Mouse (Mus musculus) gastrocnemius, adult 2 months (tissue): ENCODE data around the gene Zbtb22. TPM values are rescaled to one million over a fixed set of nuclear protein-coding genes. Genes with fewer than 3 reads are reported as not detected.
"Not testable (repeated sequence)": the region's sequence is repeated elsewhere in the genome, so short reads cannot be mapped to it uniquely, and the experiment has no call there.

Experiments
- DNase-seq: peaks from one replicate; pipeline ENCODE4 v3.0.0; 2022
- H3K27ac ChIP-seq: fragments of 200-600 bp; 2 replicates; pipeline ENCODE4 v1.8.1; 2022; ENCODE audit warnings: mild to moderate bottlenecking
- H3K4me3 ChIP-seq: fragments of 200-600 bp; 2 replicates; pipeline ENCODE4 v1.8.1; 2022; ENCODE audit warnings: mild to moderate bottlenecking, moderate library complexity
- CTCF ChIP-seq: fragments of 200-600 bp; IDR thresholded peaks from 2 replicates; pipeline ENCODE4 v1.8.1; 2022; ENCODE audit warnings: antibody characterized with exemption, mild to moderate bottlenecking, moderate library complexity
- intact Hi-C: fragments of 180-260 bp; cut with DNase I; formaldehyde crosslinking; loops from one replicate; pipeline ENCODE4 v1.15.1; 2025
- total RNA-seq, 2 experiments: library from RNA; stranded (reverse); gene quantifications; 2 replicates each; pipeline ENCODE4 v1.2.3; 2021

Gene Zbtb22
- total RNA-seq, 2 experiments from 2014 or later = 14.5 to 14.8 TPM

GRCm38 (mm10) chr17:33897114-33897794, 18.4 kb upstream of the Zbtb22 start:
- Histone ChIP-seq H3K4me3 (no peak overlapping the region), H3K27ac (peak overlapping the region; percentile 38)
- TF ChIP-seq CTCF = peak; percentile 70
- intact Hi-C loops = no loop called here
- DNase-seq = no peak

GRCm38 (mm10) chr17:33898193-33898592, 17.5 kb upstream of the Zbtb22 start:
- peak overlapping the region; percentile 43; the same call in 1 of the 2 replicates for H3K27ac ChIP-seq
- DNase-seq, intact Hi-C loops, H3K4me3 ChIP-seq: not testable (repeated sequence)

GRCm38 (mm10) chr17:33899642-33900041, 16.1 kb upstream of the Zbtb22 start:
- intact Hi-C loops = no loop called here
- H3K27ac ChIP-seq = no peak overlapping the region
- no peak for DNase-seq

GRCm38 (mm10) chr17:33900281-33900988, 15.3 kb upstream of the Zbtb22 start:
- DNase-seq = no peak

More at GRCm38 (mm10) chr17:33899642-33900041, 16.1 kb upstream of the Zbtb22 start:
- no peak for TF ChIP-seq CTCF
- H3K4me3 ChIP-seq = no peak overlapping the region

GRCm38 (mm10) chr17:33900989-33901314, 14.8 kb upstream of the Zbtb22 start:
- no peak for TF ChIP-seq CTCF
- no peak for DNase-seq
- intact Hi-C loops = no loop called here
- no peak overlapping the region for H3K27ac ChIP-seq
- no peak overlapping the region for H3K4me3 ChIP-seq

More at GRCm38 (mm10) chr17:33900281-33900988, 15.3 kb upstream of the Zbtb22 start:
- no peak overlapping the region for H3K4me3 ChIP-seq
- intact Hi-C loops = no loop called here
- peak overlapping the region; percentile 2; the same call in 1 of the 2 replicates for H3K27ac ChIP-seq
- no peak for TF ChIP-seq CTCF

GRCm38 (mm10) chr17:33901653-33902052, 14.1 kb upstream of the Zbtb22 start:
- TF ChIP-seq CTCF = no peak
- intact Hi-C loops = no loop called here
- DNase-seq = no peak
- H3K27ac ChIP-seq = no peak overlapping the region
- no peak overlapping the region for H3K4me3 ChIP-seq

- DNase-seq = no peak
- intact Hi-C loops = no loop called here
- Histone ChIP-seq H3K4me3 (no peak overlapping the region), H3K27ac (no peak overlapping the region)
- TF ChIP-seq CTCF = no peak
These were observed 13.6 kb upstream of the Zbtb22 start for GRCm38 (mm10) chr17:33902079-33902478.

GRCm38 (mm10) chr17:33902491-33902890, 13.2 kb upstream of the Zbtb22 start:
- no peak overlapping the region for H3K4me3 ChIP-seq
- intact Hi-C loops = no loop called here
- no peak for TF ChIP-seq CTCF
- no peak overlapping the region for H3K27ac ChIP-seq
- no peak for DNase-seq

GRCm38 (mm10) chr17:33903911-33904651, 11.6 kb upstream of the Zbtb22 start:
- H3K27ac ChIP-seq, intact Hi-C loops, DNase-seq, H3K4me3 ChIP-seq: not testable (repeated sequence)

GRCm38 (mm10) chr17:33904835-33905234, 10.9 kb upstream of the Zbtb22 start, which contains the start of gene Platr17:
TSS of gene Platr17 (plus strand) at chr17:33905135.
- DNase-seq, H3K4me3 ChIP-seq, H3K27ac ChIP-seq, intact Hi-C loops: not testable (repeated sequence)

GRCm38 (mm10) chr17:33908331-33909076, 7.2 kb upstream of the Zbtb22 start:
- intact Hi-C loops = no loop called here
- DNase-seq = peak; percentile 60
- peak overlapping the region; percentile 97 for H3K27ac ChIP-seq
- TF ChIP-seq CTCF = no peak
- H3K4me3 ChIP-seq = peak overlapping the region; percentile 92

GRCm38 (mm10) chr17:33909077-33909868, 6.4 kb upstream of the Zbtb22 start, which contains the start of gene Daxx:
TSS of gene Daxx (plus strand) at chr17:33909414.
- H3K4me3 ChIP-seq = peak within 1 kb of the TSS; percentile 92

More at GRCm38 (mm10) chr17:33909077-33909868, 6.4 kb upstream of the Zbtb22 start, which contains the start of gene Daxx:
- peak; percentile 100 for DNase-seq
- TF ChIP-seq CTCF = no peak
- intact Hi-C loops = no loop called here
- H3K27ac ChIP-seq = peak within 1 kb of the TSS; percentile 97
